ENCODE assay signal across 14 mouse cellular contexts in the genomic region with DNA sequence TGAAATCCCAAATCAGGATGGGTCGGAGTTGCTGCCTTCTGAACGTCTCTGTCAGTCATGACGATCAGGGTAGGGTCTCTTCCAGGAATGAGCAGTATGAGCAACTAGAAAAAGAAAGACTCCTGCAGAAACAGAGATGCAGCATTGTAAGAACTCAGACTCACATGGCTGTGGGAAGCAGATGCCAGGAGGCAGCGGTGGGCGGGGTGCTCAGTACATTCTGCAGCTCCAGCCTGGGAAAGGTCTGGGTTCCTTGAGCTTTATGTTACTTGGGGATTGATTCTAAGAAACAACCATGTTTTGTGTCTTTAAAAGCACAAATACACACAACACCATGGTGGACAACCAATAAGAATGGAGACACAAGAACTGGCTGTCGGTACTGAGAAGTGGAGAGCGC.
A peak's percentile ranks its signal among the peaks of the same experiment; 100 is the strongest.
DNase-seq lines count a peak whose midpoint lies in the region; ATAC-seq lines count a peak whose summit lies in the region.
"Had no signal": no experiment of that assay in that cellular context is flagged by ENCODE, and none has a peak within 500 bp of the region (broad histone marks: within the 10 kb centered on the region; RNA-seq: fewer than 3 reads in every experiment).

No protein-coding gene starts in this region.

- no peaks in the 10 kb centered on the region for H3K36me3 ChIP-seq in embryonic facial prominence, embryonic 14.5 days (ENCODE audit: control insufficient read depth, insufficient read depth, low read length)
- H3K36me3 ChIP-seq: embryonic facial prominence, embryonic 15.5 days; heart, embryonic 12.5 days; limb, embryonic 15.5 days had no signal

- DNase-seq in heart, adult 11 months, result peak; percentile 74
- DNase-seq in heart, postnatal 14 days, result no peak
- DNase-seq in embryonic facial prominence, embryonic 14.5 days (ENCODE audit: low spot score), result no peak
- DNase-seq in layer of hippocampus, adult 9-10 months (ENCODE audit: low spot score), result peak; percentile 40
- peak; percentile 70 to 78 for DNase-seq in right cerebral cortex, adult 2 months (ENCODE audit: low spot score in 2 of 2)
- no peak for DNase-seq in spleen, adult 18-20 months
- no peak for DNase-seq in heart, adult 8-10 months (ENCODE audit: low spot score)
- DNase-seq in cerebellum, adult 9-11 months, result no peak
- DNase-seq: cerebellum, adult 8-10 months; kidney, postnatal 10 days; thymus, adult 2 months had no signal

- no peak overlapping the region for H3K4me2 ChIP-seq in embryonic facial prominence, embryonic 14.5 days (ENCODE audit: low read depth, low read length)
- H3K4me2 ChIP-seq: embryonic facial prominence, embryonic 15.5 days; heart, embryonic 12.5 days; limb, embryonic 15.5 days had no signal

- peak overlapping the region; percentile 25; the same call in 1 of the 2 replicates for H3K27ac ChIP-seq in embryonic facial prominence, embryonic 14.5 days (replicated peaks; ENCODE audit: low read depth, low read length)
- H3K27ac ChIP-seq: embryonic facial prominence, embryonic 15.5 days; limb, embryonic 15.5 days had no signal

- ATAC-seq in embryonic facial prominence, embryonic 14.5 days (ENCODE audit: low read depth), result no peak

- H3K27me3 ChIP-seq in embryonic facial prominence, embryonic 14.5 days (replicated peaks; ENCODE audit: control insufficient read depth, insufficient read depth, low read length), result no peaks in the 10 kb centered on the region
- H3K27me3 ChIP-seq: embryonic facial prominence, embryonic 15.5 days; heart, embryonic 12.5 days; limb, embryonic 15.5 days had no signal

- intact Hi-C loops in heart, postnatal 14 days (cut with DNase I), result no loop called here

- no peak overlapping the region for H3K9ac ChIP-seq in embryonic facial prominence, embryonic 14.5 days (ENCODE audit: low read depth, low read length)
- H3K9ac ChIP-seq: embryonic facial prominence, embryonic 15.5 days; heart, embryonic 12.5 days; limb, embryonic 15.5 days had no signal

- no peaks in the 10 kb centered on the region for H3K9me3 ChIP-seq in embryonic facial prominence, embryonic 14.5 days (ENCODE audit: control insufficient read depth, low read length)
- H3K9me3 ChIP-seq: embryonic facial prominence, embryonic 15.5 days; heart, embryonic 12.5 days; limb, embryonic 15.5 days had no signal

- 64% methylated on average over 7 of the region's 7 CpGs for WGBS in embryonic facial prominence, embryonic 14.5 days

- 0 out of 2 replicates have a peak, but pooled peaks cover 4% of the 10 kb centered on the region for H3K4me1 ChIP-seq in embryonic facial prominence, embryonic 14.5 days (ENCODE audit: control insufficient read depth, insufficient read depth, low read length)
- H3K4me1 ChIP-seq: heart, embryonic 12.5 days had no signal

- H3K4me3 ChIP-seq in embryonic facial prominence, embryonic 14.5 days (ENCODE audit: low read depth, low read length), result no peak overlapping the region
- H3K4me3 ChIP-seq: embryonic facial prominence, embryonic 15.5 days; heart, embryonic 12.5 days; limb, embryonic 15.5 days had no signal

Comparison
In these comparisons a context has a peak if more than half of its experiments do, and no peak if none do; other contexts are left out.
1. DNase-seq: peak in heart, adult 11 months (single experiment), layer of hippocampus, adult 9-10 months (single experiment) and right cerebral cortex, adult 2 months (2 of 2); none in heart, postnatal 14 days (0 of 2), embryonic facial prominence, embryonic 14.5 days (single experiment), spleen, adult 18-20 months (0 of 2), heart, adult 8-10 months (single experiment) and cerebellum, adult 9-11 months (single experiment).